Mouse (Mus musculus): ENCODE measurements around the gene Birc2. TPM values are rescaled to one million over a fixed set of nuclear protein-coding genes. Genes with fewer than 3 reads are reported as not detected.

The Birc2 gene
- 19.5 and 22.7 TPM in 2 replicates for polyA plus RNA-seq (2015; fragmentation: Nextera tagmentation; extraction: Ambion mirVana)

GRCm38 (mm10) chr9:7836905-7837805, at the start of gene Birc2:
Gene Birc2, minus strand, starts transcription at chr9:7837064.

DNA sequence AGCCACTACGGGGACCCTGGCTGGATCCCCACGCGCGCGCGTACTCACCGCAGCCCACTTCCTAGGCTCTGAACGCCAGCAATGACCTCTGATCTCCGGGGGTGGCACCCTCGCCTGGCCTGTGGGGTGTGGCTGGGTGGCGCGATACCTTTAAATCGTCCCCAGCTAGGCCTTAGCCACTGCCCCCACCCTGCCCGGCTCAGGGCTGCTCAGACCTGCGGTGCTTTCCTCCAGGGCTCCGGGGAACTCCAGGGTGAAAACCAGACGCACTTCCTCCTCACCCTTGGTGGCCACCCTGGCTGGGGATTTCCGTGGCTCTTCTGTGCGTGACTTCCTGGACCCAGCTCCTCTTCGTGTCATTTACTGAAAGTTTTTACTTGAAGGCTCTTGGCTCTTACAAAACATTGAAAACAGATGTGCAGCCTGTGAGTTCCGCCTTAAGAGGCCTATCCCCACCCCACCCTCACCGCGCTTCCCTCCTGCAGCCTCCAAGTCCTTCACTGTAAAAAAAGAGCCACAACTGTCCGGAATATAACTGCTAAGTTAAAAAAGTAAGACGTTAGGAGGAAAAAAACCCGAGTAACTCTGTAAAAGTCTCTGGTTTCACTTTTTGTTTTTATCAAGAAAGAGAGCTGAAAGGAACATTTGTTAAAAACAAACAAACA, 36.0 kb upstream of the Birc2 start, which contains the start of gene Birc3:
Gene Birc3 (minus strand): TSS at position 412 of the 665 bp plus-strand sequence.

Small RNA genes lying within 50 kb of the gene (microRNA-seq; reads per million reads assigned to microRNA genes)
- 2.5 to 3.9 reads per million in 2 experiments for gene Mir5618

Other genes starting within 250 kb of the Birc2 start
- not detected in 2 replicates for gene Mmp20, start 208.8 kb downstream of the Birc2 start, polyA plus RNA-seq (2015; fragmentation: Nextera tagmentation; extraction: Ambion mirVana)
- gene Mmp7, start 145.0 kb downstream of the Birc2 start, polyA plus RNA-seq (2015; fragmentation: Nextera tagmentation; extraction: Ambion mirVana), result not detected in 2 replicates
- 57.7 and 62.2 TPM in 2 replicates for gene Tmem123, start 73.0 kb downstream of the Birc2 start, polyA plus RNA-seq (2015; fragmentation: Nextera tagmentation; extraction: Ambion mirVana)
- gene Birc3, start 36.1 kb upstream of the Birc2 start, polyA plus RNA-seq (2015; fragmentation: Nextera tagmentation; extraction: Ambion mirVana), result 6.9 and 7.8 TPM in 2 replicates
- 21.4 and 22.3 TPM in 2 replicates for gene Yap1, start 167.5 kb upstream of the Birc2 start, polyA plus RNA-seq (2015; fragmentation: Nextera tagmentation; extraction: Ambion mirVana)
- 3.9 and 5.5 TPM in 2 replicates for gene Cfap300, start 205.8 kb upstream of the Birc2 start, polyA plus RNA-seq (2015; fragmentation: Nextera tagmentation; extraction: Ambion mirVana)